Mouse (Mus musculus) midbrain, embryonic 15.5 days (tissue): ENCODE measurements at regions not wholly inside any gene's neighbourhood (a gene's known extent, or its start where the extent isn't known, plus 50 kb on each side); places are given as distances from the start of the nearest gene placed in this dataset.

Experiments
- ATAC-seq: fragments of 200-750 bp; cut with Nextera tagmentation; replicated peaks from 2 replicates; pipeline ENCODE4 v1.8.0; 2017; ENCODE audit warnings: moderate TSS enrichment
- H3K27ac ChIP-seq: fragments of 300-500 bp; sonication (generic); 2 replicates; pipeline ENCODE4 v1.5.1; 2015; ENCODE audit warnings: mild to moderate bottlenecking, inconsistent platforms
- H3K27me3 ChIP-seq: fragments of 300-500 bp; sonication (generic); replicated peaks from 2 replicates; pipeline ENCODE4 v1.6.1; 2015; ENCODE audit warnings: inconsistent platforms
- H3K36me3 ChIP-seq: fragments of 300-500 bp; sonication (generic); replicated peaks from 2 replicates; pipeline ENCODE4 v1.6.1; 2015; ENCODE audit warnings: inconsistent platforms
- H3K4me1 ChIP-seq: fragments of 300-500 bp; sonication (generic); 2 replicates; pipeline ENCODE4 v1.6.1; 2015; ENCODE audit warnings: inconsistent platforms
- H3K4me2 ChIP-seq: fragments of 300-500 bp; sonication (generic); 2 replicates; pipeline ENCODE4 v1.6.1; 2015; ENCODE audit warnings: inconsistent platforms, mild to moderate bottlenecking, moderate library complexity
- H3K4me3 ChIP-seq: fragments of 300-500 bp; sonication (generic); 2 replicates; pipeline ENCODE4 v1.5.1; 2015; ENCODE audit warnings: mild to moderate bottlenecking, inconsistent platforms
- H3K9ac ChIP-seq: fragments of 300-500 bp; sonication (generic); 2 replicates; pipeline ENCODE4 v1.6.1; 2015; ENCODE audit warnings: mild to moderate bottlenecking, inconsistent platforms
- H3K9me3 ChIP-seq: fragments of 300-500 bp; sonication (generic); 2 replicates; pipeline ENCODE4 v1.6.1; 2016; ENCODE audit warnings: inconsistent platforms
- WGBS: fragments of 180-500 bp; shearing (Covaris S2); methylation state at CpG from one replicate; pipeline ENCODE4 v1.1.7; 2015; ENCODE audit warnings: mixed read lengths; 5-methylcytosine and 5-hydroxymethylcytosine counted together

- 0 out of 2 replicates have a peak, but pooled peaks have one; percentile 62 for ATAC-seq
- H3K27me3 ChIP-seq, result no peaks in the 10 kb centered on the region
- H3K4me2 ChIP-seq, result no peak overlapping the region
- H3K9me3 ChIP-seq, result no peaks in the 10 kb centered on the region
- H3K9ac ChIP-seq, result no peak overlapping the region
- no peak overlapping the region for H3K27ac ChIP-seq
- WGBS, result 34% methylated on average over 1 of the region's 1 CpGs
- H3K4me3 ChIP-seq, result no peak overlapping the region
- no peaks in the 10 kb centered on the region for H3K36me3 ChIP-seq
- peaks cover 5% of the 10 kb centered on the region; the same call in 1 of the 2 replicates for H3K4me1 ChIP-seq
Measured at GRCm38 (mm10) chr15:33914891-33915290, 442.8 kb downstream of the 9430069I07Rik start.

GRCm38 (mm10) chr15:33906727-33907479 lies 450.8 kb downstream of the 9430069I07Rik start:
- Histone ChIP-seq H3K36me3 (no peaks in the 10 kb centered on the region), H3K4me3 (no peak overlapping the region), H3K4me1 (no peaks in the 10 kb centered on the region), H3K9ac (no peak overlapping the region), H3K27ac (no peak overlapping the region), H3K9me3 (no peaks in the 10 kb centered on the region), H3K4me2 (no peak overlapping the region), H3K27me3 (no peaks in the 10 kb centered on the region)
- no peak for ATAC-seq
- 77% methylated on average over 5 of the region's 5 CpGs for WGBS

GRCm38 (mm10) chr15:33896076-33896475 lies 461.6 kb downstream of the 9430069I07Rik start:
- 86% methylated on average over 2 of the region's 2 CpGs for WGBS
- Histone ChIP-seq H3K27ac (no peak overlapping the region), H3K9ac (no peak overlapping the region), H3K4me1 (no peaks in the 10 kb centered on the region), H3K9me3 (no peaks in the 10 kb centered on the region), H3K4me2 (no peak overlapping the region), H3K4me3 (no peak overlapping the region), H3K27me3 (no peaks in the 10 kb centered on the region), H3K36me3 (no peaks in the 10 kb centered on the region)
- no peak for ATAC-seq

- H3K9ac ChIP-seq, result no peak overlapping the region
- H3K4me3 ChIP-seq, result no peak overlapping the region
- no peaks in the 10 kb centered on the region for H3K4me1 ChIP-seq
- 89% methylated on average over 4 of the region's 4 CpGs for WGBS
- H3K27ac ChIP-seq, result no peak overlapping the region
- ATAC-seq, result no peak
- no peak overlapping the region for H3K4me2 ChIP-seq
- H3K9me3 ChIP-seq, result no peaks in the 10 kb centered on the region
- no peaks in the 10 kb centered on the region for H3K36me3 ChIP-seq
- no peaks in the 10 kb centered on the region for H3K27me3 ChIP-seq
Measured at GRCm38 (mm10) chr15:33890606-33891005, 467.1 kb downstream of the 9430069I07Rik start.

- H3K4me3 ChIP-seq, result no peak overlapping the region
- ATAC-seq, result no peak
- H3K36me3 ChIP-seq, result no peaks in the 10 kb centered on the region
- H3K4me1 ChIP-seq, result no peaks in the 10 kb centered on the region
- H3K9me3 ChIP-seq, result no peaks in the 10 kb centered on the region
- WGBS, result 90% methylated on average over 1 of the region's 1 CpGs
- H3K4me2 ChIP-seq, result no peak overlapping the region
- no peaks in the 10 kb centered on the region for H3K27me3 ChIP-seq
- no peak overlapping the region for H3K27ac ChIP-seq
- no peak overlapping the region for H3K9ac ChIP-seq
Measured at GRCm38 (mm10) chr15:33888865-33889368, 468.8 kb downstream of the 9430069I07Rik start.

- Histone ChIP-seq H3K4me1 (no peaks in the 10 kb centered on the region), H3K27ac (no peak overlapping the region), H3K27me3 (no peaks in the 10 kb centered on the region), H3K9ac (no peak overlapping the region), H3K4me3 (no peak overlapping the region), H3K4me2 (no peak overlapping the region), H3K9me3 (no peaks in the 10 kb centered on the region), H3K36me3 (no peaks in the 10 kb centered on the region)
- no peak for ATAC-seq
- 78% methylated on average over 3 of the region's 3 CpGs for WGBS
Measured at GRCm38 (mm10) chr15:33862224-33862752, 495.4 kb downstream of the 9430069I07Rik start.

- H3K9me3 ChIP-seq, result no peaks in the 10 kb centered on the region
- H3K4me1 ChIP-seq, result no peaks in the 10 kb centered on the region
- no peak overlapping the region for H3K4me2 ChIP-seq
- H3K27ac ChIP-seq, result no peak overlapping the region
- H3K4me3 ChIP-seq, result no peak overlapping the region
- WGBS, result 93% methylated on average over 1 of the region's 1 CpGs
- no peak overlapping the region for H3K9ac ChIP-seq
- no peaks in the 10 kb centered on the region for H3K36me3 ChIP-seq
- no peaks in the 10 kb centered on the region for H3K27me3 ChIP-seq
- ATAC-seq, result no peak
Measured at GRCm38 (mm10) chr15:33825435-33826088, 532.1 kb downstream of the 9430069I07Rik start.

- Histone ChIP-seq H3K27me3 (no peaks in the 10 kb centered on the region), H3K36me3 (no peaks in the 10 kb centered on the region), H3K4me2 (no peak overlapping the region), H3K4me3 (no peak overlapping the region), H3K9ac (no peak overlapping the region), H3K9me3 (no peaks in the 10 kb centered on the region), H3K27ac (no peak overlapping the region), H3K4me1 (no peaks in the 10 kb centered on the region)
- WGBS, result 90% methylated on average over 3 of the region's 3 CpGs
- ATAC-seq, result no peak
Measured at GRCm38 (mm10) chr15:33824826-33825225, 532.8 kb downstream of the 9430069I07Rik start.

GRCm38 (mm10) chr15:33780960-33781359 lies 576.7 kb downstream of the 9430069I07Rik start:
- ATAC-seq, result no peak
- Histone ChIP-seq H3K9ac (no peak overlapping the region), H3K27me3 (no peaks in the 10 kb centered on the region), H3K4me1 (no peaks in the 10 kb centered on the region), H3K36me3 (no peaks in the 10 kb centered on the region), H3K27ac (no peak overlapping the region), H3K4me3 (no peak overlapping the region), H3K4me2 (no peak overlapping the region), H3K9me3 (no peaks in the 10 kb centered on the region)
- 84% methylated on average over 2 of the region's 2 CpGs for WGBS

GRCm38 (mm10) chr15:33759496-33759895 lies 598.2 kb downstream of the 9430069I07Rik start:
- WGBS, result 79% methylated on average over 6 of the region's 6 CpGs
- no peak overlapping the region for H3K4me3 ChIP-seq

GRCm38 (mm10) chr15:33758771-33759170 lies 598.9 kb downstream of the 9430069I07Rik start:
- WGBS, result 90% methylated on average over 1 of the region's 1 CpGs
- Histone ChIP-seq H3K4me3 (no peak overlapping the region), H3K36me3 (no peaks in the 10 kb centered on the region), H3K9ac (no peak overlapping the region), H3K9me3 (no peaks in the 10 kb centered on the region), H3K4me2 (no peak overlapping the region), H3K4me1 (no peaks in the 10 kb centered on the region), H3K27me3 (no peaks in the 10 kb centered on the region), H3K27ac (no peak overlapping the region)
- ATAC-seq, result no peak

More at GRCm38 (mm10) chr15:33759496-33759895, 598.2 kb downstream of the 9430069I07Rik start:
- H3K27ac ChIP-seq, result no peak overlapping the region
- H3K4me1 ChIP-seq, result no peaks in the 10 kb centered on the region
- no peak overlapping the region for H3K9ac ChIP-seq
- H3K9me3 ChIP-seq, result no peaks in the 10 kb centered on the region
- no peaks in the 10 kb centered on the region for H3K27me3 ChIP-seq
- ATAC-seq, result no peak
- H3K36me3 ChIP-seq, result no peaks in the 10 kb centered on the region
- no peak overlapping the region for H3K4me2 ChIP-seq
